Mouse (Mus musculus): ENCODE results near the gene Ccdc22. TPM values are rescaled to one million over a fixed set of nuclear protein-coding genes. Genes with fewer than 3 reads are reported as not detected.

The Ccdc22 gene
- polyA plus RNA-seq (2011; ENCODE audit: insufficient read depth, insufficient read length, low replicate concordance, missing spikeins) = 28.7 and 37.0 TPM in 2 replicates

DNA sequence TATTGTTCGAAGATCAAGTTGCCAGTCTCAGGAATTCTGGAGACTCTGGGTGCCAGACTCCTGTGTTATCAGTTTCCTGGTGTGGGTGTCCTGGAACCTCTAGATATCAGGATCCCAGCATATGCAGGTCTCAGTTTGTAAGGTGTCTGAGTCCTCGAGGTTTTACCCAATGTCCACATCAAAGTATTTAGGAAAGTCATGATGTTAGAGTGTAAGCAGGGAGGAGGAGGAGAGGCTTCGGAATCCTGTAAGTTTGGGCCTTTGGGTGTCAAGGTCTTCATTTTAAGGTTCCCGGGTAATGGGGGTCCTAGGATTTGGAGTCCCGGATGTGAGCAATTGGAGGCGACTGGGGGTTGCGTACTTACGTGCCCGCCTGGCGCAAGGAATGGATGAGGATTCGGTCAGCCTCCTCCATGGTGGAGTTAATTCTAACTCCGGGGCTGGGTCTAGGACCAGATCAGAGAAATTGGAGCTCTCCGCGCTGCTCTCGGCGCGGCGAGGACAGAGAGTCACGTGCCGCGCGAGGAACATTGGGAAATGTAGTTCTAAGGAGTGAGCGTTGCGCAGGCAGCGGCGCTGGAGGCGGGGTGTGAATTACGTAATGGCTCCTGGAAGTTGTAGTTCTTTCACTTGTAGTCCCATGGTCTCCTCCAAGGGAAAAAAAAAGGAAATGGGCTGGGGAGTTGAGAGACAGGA lies at the start of gene Ccdc22:
TSS of gene Ccdc22 (minus strand) at position 639 of the 696 bp plus-strand sequence.
- TF ChIP-seq CTCF (IDR thresholded peaks at IDR 0.05; ENCODE audit: control insufficient read depth, insufficient read depth, low read length) = no peak
- no peak; the same call in 1 of the 2 replicates for TF ChIP-seq POLR2A (IDR thresholded peaks at IDR 0.05; ENCODE audit: borderline replicate concordance, control insufficient read depth, low read depth, low read length)
- H3K27ac ChIP-seq (ENCODE audit: control insufficient read depth, insufficient read depth, low read depth, low read length, poor library complexity) = no peak within 1 kb of the TSS

DNA sequence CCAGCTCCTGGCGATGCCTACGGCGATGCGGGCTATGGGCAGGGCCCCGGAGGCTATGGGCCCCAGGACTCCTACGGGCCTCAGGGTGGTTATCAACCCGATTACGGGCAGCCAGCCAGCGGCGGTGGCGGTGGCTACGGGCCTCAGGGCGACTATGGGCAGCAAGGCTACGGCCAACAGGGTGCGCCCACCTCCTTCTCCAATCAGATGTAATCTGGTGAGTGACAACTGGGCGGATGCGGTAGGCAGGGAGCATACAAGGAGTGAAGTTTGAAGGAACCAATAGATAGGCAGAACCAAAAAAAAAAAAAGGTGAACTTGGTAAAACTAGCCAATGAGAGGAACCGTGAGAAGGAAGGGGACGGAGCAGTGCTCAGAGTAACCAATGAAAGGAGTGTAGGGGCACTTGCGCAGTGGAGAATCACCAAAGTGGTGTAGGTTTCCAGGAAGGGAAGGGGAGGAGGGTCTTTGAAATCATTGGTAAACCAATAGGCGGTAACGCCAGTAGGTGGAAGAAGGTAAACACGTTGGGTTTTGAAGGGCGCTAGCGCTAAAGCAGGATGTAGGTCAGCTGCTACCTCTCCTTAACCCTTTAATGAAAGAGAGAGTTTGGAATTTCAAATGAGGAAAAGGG lies 43.5 kb upstream of the Ccdc22 start:
- WGBS = 17% methylated on average over 25 of the region's 25 CpGs
- TF ChIP-seq POLR2A (IDR thresholded peaks at IDR 0.05; ENCODE audit: borderline replicate concordance, control insufficient read depth, low read depth, low read length) (peak; percentile 63; the same call in 1 of the 2 replicates), CTCF (IDR thresholded peaks at IDR 0.05; ENCODE audit: control insufficient read depth, insufficient read depth, low read length) (peak; percentile 41; the same call in 1 of the 2 replicates)
- Histone ChIP-seq H3K4me1 (ENCODE audit: control insufficient read depth, insufficient read depth, low read length) (peaks cover 3% of the 10 kb centered on the region; the same call in 1 of the 2 replicates), H3K4me3 (replicated peaks; ENCODE audit: control insufficient read depth, low read depth, low read length) (peak overlapping the region; percentile 58), H3K27ac (ENCODE audit: control insufficient read depth, insufficient read depth, low read depth, low read length, poor library complexity) (peak overlapping the region; percentile 97)

More for the DNA sequence above, at the start of gene Ccdc22:
- Histone ChIP-seq H3K4me1 (ENCODE audit: control insufficient read depth, insufficient read depth, low read length) (no peaks in the 10 kb centered on the region; the same call in 1 of the 2 replicates), H3K4me3 (replicated peaks; ENCODE audit: control insufficient read depth, low read depth, low read length) (peak within 1 kb of the TSS; percentile 98)
- WGBS = 10% methylated on average over 28 of the region's 28 CpGs

DNA sequence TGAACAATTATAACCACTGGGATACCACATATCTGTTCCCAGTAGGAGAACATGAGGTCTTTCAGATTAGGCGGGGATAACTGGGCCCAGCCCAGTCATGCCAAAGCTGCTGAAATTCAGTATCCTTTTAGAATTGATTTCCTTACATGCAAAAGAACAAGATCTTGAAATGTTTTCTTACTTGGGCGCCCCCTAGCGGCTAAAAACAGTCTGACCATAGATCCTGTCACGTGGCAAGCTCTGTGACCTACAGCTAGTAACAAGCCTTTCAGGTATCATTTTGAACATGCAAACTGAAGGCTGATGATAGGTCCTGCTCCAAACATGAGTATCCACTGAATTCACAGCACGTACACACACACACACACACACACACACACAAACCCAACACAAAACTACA lies 40.0 kb upstream of the Ccdc22 start:
- no peak overlapping the region for H3K4me3 ChIP-seq (replicated peaks; ENCODE audit: control insufficient read depth, low read depth, low read length)
- peak; percentile 43 for TF ChIP-seq CTCF (IDR thresholded peaks at IDR 0.05; ENCODE audit: control insufficient read depth, insufficient read depth, low read length)
- no peak for TF ChIP-seq POLR2A (IDR thresholded peaks at IDR 0.05; ENCODE audit: borderline replicate concordance, control insufficient read depth, low read depth, low read length)
- peaks cover 3% of the 10 kb centered on the region; the same call in 1 of the 2 replicates for H3K4me1 ChIP-seq (ENCODE audit: control insufficient read depth, insufficient read depth, low read length)
- WGBS = 10% methylated on average over 5 of the region's 5 CpGs
- no peak overlapping the region for H3K27ac ChIP-seq (ENCODE audit: control insufficient read depth, insufficient read depth, low read depth, low read length, poor library complexity)

DNA sequence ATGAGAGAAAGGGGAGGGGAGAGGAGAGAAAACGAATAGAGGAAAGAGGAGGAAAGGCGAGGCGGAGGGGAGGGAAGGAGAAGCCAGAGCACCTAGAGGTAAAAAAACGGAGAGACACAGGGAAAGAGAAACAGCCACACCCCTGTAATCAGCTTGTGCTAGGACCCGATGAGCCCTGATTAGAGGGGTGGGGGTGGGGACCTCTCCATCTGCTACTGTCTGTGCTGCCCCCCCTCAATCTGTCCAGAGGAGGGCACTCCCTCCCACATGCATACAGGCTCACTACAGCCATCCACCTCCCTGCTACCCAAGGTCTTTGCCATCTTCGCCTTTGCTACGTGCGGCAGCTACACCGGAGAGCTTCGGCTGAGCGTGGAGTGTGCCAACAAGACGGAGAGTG lies 35.5 kb upstream of the Ccdc22 start:
- WGBS = 39% methylated on average over 12 of the region's 12 CpGs

DNA sequence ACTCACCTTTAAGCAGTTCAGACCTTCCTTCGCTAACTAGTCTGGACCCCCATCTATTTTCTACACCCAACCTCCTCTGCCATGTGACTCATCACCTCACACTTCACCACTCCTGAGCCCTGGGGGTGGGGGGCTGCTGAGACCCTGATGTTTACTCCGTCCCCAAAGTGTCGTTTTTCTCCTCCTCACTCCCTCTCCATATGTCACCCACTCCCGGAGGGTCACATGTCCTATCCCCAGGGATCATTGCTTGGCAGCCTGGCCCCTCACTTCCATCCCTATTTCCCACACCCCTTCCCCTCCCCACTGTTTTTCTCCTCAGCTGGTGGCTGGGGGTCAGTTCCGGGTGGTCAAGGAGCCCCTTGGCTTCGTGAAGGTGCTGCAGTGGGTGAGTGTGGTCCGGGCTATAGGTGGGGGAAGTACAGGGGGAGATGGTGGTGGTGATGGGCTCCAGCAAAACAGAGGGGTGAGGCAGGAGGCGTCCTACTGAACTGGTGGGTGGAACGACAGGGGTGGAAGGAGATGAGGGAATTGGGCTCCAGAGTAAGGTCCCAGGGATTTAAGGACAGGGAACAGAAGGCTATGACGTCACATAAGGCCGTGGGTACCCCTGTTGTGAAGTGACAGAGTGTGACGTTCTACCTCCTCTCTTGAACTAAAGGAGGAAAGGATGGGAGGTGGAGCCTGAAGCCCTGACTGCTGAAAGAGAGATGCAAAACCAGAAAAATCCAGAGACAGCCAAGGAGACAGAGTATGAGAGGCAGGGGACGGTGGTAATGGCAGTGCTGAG lies 34.4 kb upstream of the Ccdc22 start:
- Histone ChIP-seq H3K4me3 (replicated peaks; ENCODE audit: control insufficient read depth, low read depth, low read length) (no peak overlapping the region), H3K27ac (ENCODE audit: control insufficient read depth, insufficient read depth, low read depth, low read length, poor library complexity) (no peak overlapping the region), H3K4me1 (ENCODE audit: control insufficient read depth, insufficient read depth, low read length) (no peaks in the 10 kb centered on the region)
- TF ChIP-seq CTCF (IDR thresholded peaks at IDR 0.05; ENCODE audit: control insufficient read depth, insufficient read depth, low read length) = no peak
- WGBS = 23% methylated on average over 13 of the region's 13 CpGs

More for the DNA sequence above, 35.5 kb upstream of the Ccdc22 start:
- TF ChIP-seq POLR2A (IDR thresholded peaks at IDR 0.05; ENCODE audit: borderline replicate concordance, control insufficient read depth, low read depth, low read length) = no peak
- no peak for TF ChIP-seq CTCF (IDR thresholded peaks at IDR 0.05; ENCODE audit: control insufficient read depth, insufficient read depth, low read length)
- no peak overlapping the region for H3K27ac ChIP-seq (ENCODE audit: control insufficient read depth, insufficient read depth, low read depth, low read length, poor library complexity)
- no peak overlapping the region for H3K4me3 ChIP-seq (replicated peaks; ENCODE audit: control insufficient read depth, low read depth, low read length)
- H3K4me1 ChIP-seq (ENCODE audit: control insufficient read depth, insufficient read depth, low read length) = no peaks in the 10 kb centered on the region

DNA sequence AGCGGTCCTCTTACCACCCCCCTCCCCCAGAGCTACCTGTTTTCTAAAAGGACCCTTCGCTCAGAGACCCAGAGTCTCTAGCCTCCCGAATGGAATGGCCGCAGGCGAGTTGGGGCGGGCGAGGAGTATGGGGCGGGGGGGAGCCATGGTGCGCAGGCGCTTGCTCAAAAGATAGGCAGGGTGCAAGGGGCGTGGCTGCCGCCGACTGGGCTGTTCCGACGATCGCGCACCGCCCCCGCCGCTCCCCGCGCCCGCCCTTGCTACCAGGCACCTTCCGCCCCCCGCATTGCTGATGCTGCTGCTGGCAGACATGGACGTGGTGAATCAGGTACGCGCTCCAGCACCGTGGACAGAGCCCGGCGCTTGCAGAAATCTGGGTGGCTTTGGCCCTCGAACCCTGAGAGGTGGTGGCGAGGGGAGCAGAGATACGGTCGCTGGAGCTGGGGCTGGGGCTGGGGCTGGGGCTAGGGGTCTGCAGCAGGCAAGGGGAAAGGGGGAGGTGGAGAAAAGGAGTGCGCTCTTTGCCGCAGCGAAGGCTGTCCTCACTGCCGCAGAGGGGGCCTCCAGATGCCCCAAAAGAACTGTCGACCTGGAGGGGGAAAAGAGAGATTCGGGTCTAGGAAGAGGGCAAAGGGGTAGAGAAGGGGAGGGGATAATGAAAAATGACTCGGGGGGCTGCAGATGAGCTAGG lies 33.2 kb upstream of the Ccdc22 start, which contains the start of gene Syp:
TSS of gene Syp (plus strand) at position 71 of the 691 bp plus-strand sequence.
- Histone ChIP-seq H3K4me1 (ENCODE audit: control insufficient read depth, insufficient read depth, low read length) (no peaks in the 10 kb centered on the region), H3K4me3 (replicated peaks; ENCODE audit: control insufficient read depth, low read depth, low read length) (no peak within 1 kb of the TSS), H3K27ac (ENCODE audit: control insufficient read depth, insufficient read depth, low read depth, low read length, poor library complexity) (no peak within 1 kb of the TSS)
- TF ChIP-seq CTCF (IDR thresholded peaks at IDR 0.05; ENCODE audit: control insufficient read depth, insufficient read depth, low read length) = no peak
- TF ChIP-seq POLR2A (IDR thresholded peaks at IDR 0.05; ENCODE audit: borderline replicate concordance, control insufficient read depth, low read depth, low read length) = no peak
- 13% methylated on average over 34 of the region's 42 CpGs for WGBS

DNA sequence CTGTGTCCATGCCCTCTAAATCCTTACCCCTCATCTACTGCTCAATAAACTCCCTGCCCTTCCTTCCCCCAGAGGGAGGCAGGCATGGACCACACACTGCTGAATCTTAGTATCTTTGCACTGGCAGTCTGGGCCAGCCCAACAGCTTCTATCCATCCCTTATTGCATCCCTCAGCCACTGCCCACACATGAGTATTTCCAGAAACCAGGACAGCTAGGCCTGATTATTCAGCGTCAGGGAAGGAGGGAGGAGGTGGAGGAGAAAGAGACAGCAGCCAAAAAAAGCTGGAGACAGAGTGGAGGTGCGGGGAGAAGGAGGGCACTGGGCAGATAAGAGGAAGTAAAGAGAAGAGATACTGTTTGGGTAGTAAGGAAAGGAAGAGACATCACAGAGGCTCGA lies 29.8 kb upstream of the Ccdc22 start:
- WGBS = 53% methylated on average over 3 of the region's 3 CpGs
- Histone ChIP-seq H3K4me1 (ENCODE audit: control insufficient read depth, insufficient read depth, low read length) (no peaks in the 10 kb centered on the region), H3K4me3 (replicated peaks; ENCODE audit: control insufficient read depth, low read depth, low read length) (no peak overlapping the region), H3K27ac (ENCODE audit: control insufficient read depth, insufficient read depth, low read depth, low read length, poor library complexity) (no peak overlapping the region)
- TF ChIP-seq POLR2A (IDR thresholded peaks at IDR 0.05; ENCODE audit: borderline replicate concordance, control insufficient read depth, low read depth, low read length) (no peak), CTCF (IDR thresholded peaks at IDR 0.05; ENCODE audit: control insufficient read depth, insufficient read depth, low read length) (no peak)
